Mouse (Mus musculus) gastrocnemius, postnatal 14 days (tissue): ENCODE results near the gene Zdhhc6. TPM values are rescaled to one million over a fixed set of nuclear protein-coding genes. Genes with fewer than 3 reads are reported as not detected.

ENCODE experiments used
- DNase-seq: peaks from one replicate; pipeline ENCODE4 v3.0.0; 2021; ENCODE audit warnings: mixed read lengths
- intact Hi-C: fragments of 180-260 bp; cut with DNase I; formaldehyde crosslinking; loops from one replicate; pipeline ENCODE4 v1.15.1; 2025; ENCODE audit warnings: low total_unique reads
- total RNA-seq, 2 experiments: library from RNA; stranded (reverse); gene quantifications; 2 replicates each; pipeline ENCODE4 v1.2.3; 2021

Zdhhc6 gene
- total RNA-seq, 2 experiments from 2014 or later: 14.9 to 18.3 TPM

GRCm38 (mm10) chr19:55313649-55314048, 2.2 kb downstream of the Zdhhc6 start:
- intact Hi-C loops: no loop called here

GRCm38 (mm10) chr19:55311874-55312273, 4.0 kb downstream of the Zdhhc6 start:
- intact Hi-C loops: no loop called here
- no peak for DNase-seq

More at GRCm38 (mm10) chr19:55313649-55314048, 2.2 kb downstream of the Zdhhc6 start:
- no peak for DNase-seq

- intact Hi-C loops: loop anchor here (2.0 kb wide), 1 partner anchor 86 kb away; no protein-coding TSS in a partner anchor
- DNase-seq: no peak
These were observed 10.8 kb downstream of the Zdhhc6 start for GRCm38 (mm10) chr19:55305024-55305423.

GRCm38 (mm10) chr19:55300525-55300924, 15.3 kb downstream of the Zdhhc6 start:
- intact Hi-C loops: no loop called here
- DNase-seq: no peak

GRCm38 (mm10) chr19:55299378-55299777, 16.5 kb downstream of the Zdhhc6 start:
- DNase-seq: no peak
- intact Hi-C loops: no loop called here

GRCm38 (mm10) chr19:55297961-55298360, 17.9 kb downstream of the Zdhhc6 start:
- intact Hi-C loops: no loop called here
- no peak for DNase-seq

GRCm38 (mm10) chr19:55297489-55297888, 18.3 kb downstream of the Zdhhc6 start:
- intact Hi-C loops: no loop called here

GRCm38 (mm10) chr19:55296301-55296700, 19.5 kb downstream of the Zdhhc6 start:
- intact Hi-C loops: no loop called here
- no peak for DNase-seq

More at GRCm38 (mm10) chr19:55297489-55297888, 18.3 kb downstream of the Zdhhc6 start:
- no peak for DNase-seq

- no peak for DNase-seq
- intact Hi-C loops: no loop called here
These were observed 20.3 kb downstream of the Zdhhc6 start for GRCm38 (mm10) chr19:55295556-55295955.

GRCm38 (mm10) chr19:55295075-55295474, 20.8 kb downstream of the Zdhhc6 start:
- intact Hi-C loops: no loop called here
- DNase-seq: no peak

- no peak for DNase-seq
- intact Hi-C loops: no loop called here
These were observed 22.7 kb downstream of the Zdhhc6 start for GRCm38 (mm10) chr19:55293175-55293574.

GRCm38 (mm10) chr19:55292210-55292850, 23.5 kb downstream of the Zdhhc6 start:
- DNase-seq: no peak
- intact Hi-C loops: no loop called here

- no peak for DNase-seq
- intact Hi-C loops: no loop called here
These were observed 25.1 kb downstream of the Zdhhc6 start for GRCm38 (mm10) chr19:55290621-55291270.

GRCm38 (mm10) chr19:55288974-55289373, 26.9 kb downstream of the Zdhhc6 start:
- intact Hi-C loops: no loop called here
- no peak for DNase-seq

- intact Hi-C loops: no loop called here
- DNase-seq: no peak
These were observed 29.8 kb downstream of the Zdhhc6 start for GRCm38 (mm10) chr19:55286034-55286433.

GRCm38 (mm10) chr19:55284093-55284492, 31.7 kb downstream of the Zdhhc6 start:
- no peak for DNase-seq
- intact Hi-C loops: no loop called here

- intact Hi-C loops: no loop called here
These were observed 39.1 kb downstream of the Zdhhc6 start for GRCm38 (mm10) chr19:55276770-55277169.

GRCm38 (mm10) chr19:55276100-55276499, 39.7 kb downstream of the Zdhhc6 start:
- no peak for DNase-seq
- intact Hi-C loops: no loop called here

More at GRCm38 (mm10) chr19:55276770-55277169, 39.1 kb downstream of the Zdhhc6 start:
- DNase-seq: no peak

GRCm38 (mm10) chr19:55273340-55273739, 42.5 kb downstream of the Zdhhc6 start:
- intact Hi-C loops: no loop called here
- no peak for DNase-seq

- intact Hi-C loops: no loop called here
- DNase-seq: no peak
These were observed 44.4 kb downstream of the Zdhhc6 start for GRCm38 (mm10) chr19:55271448-55271847.

GRCm38 (mm10) chr19:55269051-55269450, 46.8 kb downstream of the Zdhhc6 start:
- intact Hi-C loops: no loop called here
- DNase-seq: no peak
